9 mouse cellular contexts compared by ENCODE assay signal in the genomic region with DNA sequence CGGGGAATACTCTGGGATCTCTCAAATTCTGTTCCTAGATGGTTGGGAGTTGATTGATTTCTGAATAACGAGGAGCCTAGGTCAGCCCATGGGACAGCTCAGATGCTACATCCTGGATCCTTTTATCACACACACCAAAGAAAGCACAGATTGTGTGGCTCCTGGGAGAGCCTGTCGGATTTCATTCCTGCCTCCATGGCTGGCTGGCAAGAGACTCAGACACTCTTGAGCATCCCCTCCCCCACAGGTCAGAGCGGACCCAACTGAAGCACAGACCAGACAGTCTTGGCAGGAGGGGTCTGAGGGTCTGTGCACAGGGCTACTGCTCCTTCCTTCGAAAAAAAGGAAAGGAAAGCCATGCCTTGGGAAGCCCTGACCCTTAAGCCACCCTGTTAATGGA. TPM values are rescaled to one million over a fixed set of nuclear protein-coding genes. Genes with fewer than 3 reads are reported as not detected.
DNase-seq lines count a peak whose midpoint lies in the region; ATAC-seq and TF ChIP-seq lines count a peak whose summit lies in the region.
"Had no signal": no experiment of that assay in that cellular context is flagged by ENCODE, and none has a peak within 500 bp of the region (broad histone marks: within the 10 kb centered on the region; RNA-seq: fewer than 3 reads in every experiment).

No protein-coding gene starts in this region.

- H3K27ac ChIP-seq in layer of hippocampus, adult 2 months: no peak overlapping the region
- H3K27ac ChIP-seq in hindbrain, embryonic 10.5 days: peak overlapping the region; percentile 98
- H3K27ac ChIP-seq in midbrain, embryonic 16.5 days (ENCODE audit: low read length): no peak overlapping the region

- intact Hi-C loops in left cerebral cortex, postnatal 25 days (cut with DNase I): no loop called here
- intact Hi-C loops in gastrocnemius, postnatal 36 days (cut with DNase I): loop anchor here (5.0 kb wide), 1 partner anchor 206 kb away; no protein-coding TSS in a partner anchor

- H3K9me3 ChIP-seq in hindbrain, embryonic 10.5 days: no peaks in the 10 kb centered on the region
- H3K9me3 ChIP-seq in midbrain, embryonic 16.5 days (replicated peaks; ENCODE audit: control insufficient read depth, low read length, poor library complexity, severe bottlenecking): no peaks in the 10 kb centered on the region

- peaks cover 18% of the 10 kb centered on the region for H3K27me3 ChIP-seq in hindbrain, embryonic 10.5 days (ENCODE audit: insufficient read depth, poor library complexity, severe bottlenecking)
- H3K27me3 ChIP-seq in midbrain, embryonic 16.5 days (ENCODE audit: control insufficient read depth, insufficient read depth, low read depth, low read length): no peaks in the 10 kb centered on the region

- no peak for TF ChIP-seq CTCF in layer of hippocampus, adult 2 months (conservative IDR thresholded peaks at IDR 0.05)

- no peak for DNase-seq in layer of hippocampus, adult 2 months (ENCODE audit: low spot score in 2 of 2)
- DNase-seq in layer of hippocampus, postnatal 14 days (ENCODE audit: low spot score in 2 of 2): no peak
- DNase-seq in cerebellum, postnatal 10 days: peak; percentile 93 to 96
- DNase-seq in hindbrain, embryonic 10.5 days (ENCODE audit: low spot score): no peak
- DNase-seq in left cerebral cortex, postnatal 25 days (ENCODE audit: low spot score in 2 of 2): no peak
- DNase-seq in gastrocnemius, postnatal 36 days: no peak
- DNase-seq: kidney, adult 9 months had no signal

- peak overlapping the region; percentile 42 for H3K9ac ChIP-seq in midbrain, embryonic 16.5 days (ENCODE audit: low read depth, low read length)

- peaks cover 53% of the 10 kb centered on the region for H3K4me1 ChIP-seq in hindbrain, embryonic 10.5 days (replicated peaks)
- peaks cover 26% of the 10 kb centered on the region for H3K4me1 ChIP-seq in midbrain, embryonic 16.5 days (ENCODE audit: control insufficient read depth, insufficient read depth, low read length)

- H3K4me3 ChIP-seq in layer of hippocampus, adult 2 months: peak overlapping the region; percentile 74; the same call in 1 of the 2 replicates
- H3K4me3 ChIP-seq in hindbrain, embryonic 10.5 days: peak overlapping the region; percentile 96
- H3K4me3 ChIP-seq in midbrain, embryonic 16.5 days (ENCODE audit: low read depth, low read length): peak overlapping the region; percentile 95

- 28% methylated on average over 5 of the region's 5 CpGs for WGBS in hindbrain, embryonic 10.5 days
- 22% methylated on average over 5 of the region's 5 CpGs for WGBS in midbrain, embryonic 16.5 days

- H3K36me3 ChIP-seq in hindbrain, embryonic 10.5 days: peaks cover 38% of the 10 kb centered on the region
- 0 out of 2 replicates have a peak, but pooled peaks cover 6% of the 10 kb centered on the region for H3K36me3 ChIP-seq in midbrain, embryonic 16.5 days (ENCODE audit: control insufficient read depth, insufficient read depth, low read length)

- H3K4me2 ChIP-seq in midbrain, embryonic 16.5 days (ENCODE audit: low read length): peak overlapping the region; percentile 87

- no peak for ATAC-seq in midbrain, embryonic 16.5 days
- no peak for ATAC-seq in erythroid progenitor cell, adult 5-6 weeks (replicated peaks; ENCODE audit: low FRiP score, poor library complexity, severe bottlenecking)

RNA-seq across cellular contexts. Expression of a gene that starts 2.3 kb away (rescaled TPM):
- total RNA-seq in layer of hippocampus, adult 2 months (2021): 10 to 100 TPM; 61.7 to 62.6 TPM
- 10 to 100 TPM; 57.5 to 65.2 TPM for total RNA-seq in layer of hippocampus, postnatal 14 days (2021)
- polyA plus RNA-seq in hindbrain, embryonic 10.5 days (2016; fragmentation: Nextera tagmentation; extraction: Ambion mirVana): 8.8 and 9.6 TPM in 2 replicates
- polyA plus RNA-seq in midbrain, embryonic 16.5 days (2015; fragmentation: Nextera tagmentation; extraction: Ambion mirVana): 8.9 and 9.5 TPM in 2 replicates
- total RNA-seq in left cerebral cortex, postnatal 25 days (2021): 10 to 100 TPM; 64.9 to 72.2 TPM
- total RNA-seq in erythroid progenitor cell, adult 5-6 weeks (2015; ENCODE audit: low replicate concordance): 11.3 and 15.1 TPM in 2 replicates
- total RNA-seq in erythroid progenitor cell, adult 5-6 weeks (2017; ENCODE audit: low replicate concordance): 9.0 and 22.3 TPM in 2 replicates
- 1 to 10 TPM; 1.9 to 2.1 TPM for total RNA-seq in gastrocnemius, postnatal 36 days (2021)

RNA-seq across cellular contexts. Expression of a gene that starts 51.2 kb away (rescaled TPM):
- not detected for total RNA-seq in layer of hippocampus, adult 2 months (2021)
- total RNA-seq in layer of hippocampus, postnatal 14 days (2021): not detected
- polyA plus RNA-seq in hindbrain, embryonic 10.5 days (2016; fragmentation: Nextera tagmentation; extraction: Ambion mirVana): 0.04 TPM in 1 of 2 replicates, not detected in the other
- polyA plus RNA-seq in midbrain, embryonic 16.5 days (2015; fragmentation: Nextera tagmentation; extraction: Ambion mirVana): 0.07 and 0.11 TPM in 2 replicates
- total RNA-seq in left cerebral cortex, postnatal 25 days (2021): under 1 TPM in 1 of 2 experiments, not detected in 1; 0.07 TPM
- not detected in 2 replicates for total RNA-seq in erythroid progenitor cell, adult 5-6 weeks (2015; ENCODE audit: low replicate concordance)
- not detected in 2 replicates for total RNA-seq in erythroid progenitor cell, adult 5-6 weeks (2017; ENCODE audit: low replicate concordance)
- under 1 TPM; 0.47 to 0.66 TPM for total RNA-seq in gastrocnemius, postnatal 36 days (2021)

RNA-seq across cellular contexts. Expression of a gene that starts 53.2 kb away (rescaled TPM):
- not detected for total RNA-seq in layer of hippocampus, adult 2 months (2021)
- not detected for total RNA-seq in layer of hippocampus, postnatal 14 days (2021)
- not detected in 2 replicates for polyA plus RNA-seq in hindbrain, embryonic 10.5 days (2016; fragmentation: Nextera tagmentation; extraction: Ambion mirVana)
- 0.17 and 0.26 TPM in 2 replicates for polyA plus RNA-seq in midbrain, embryonic 16.5 days (2015; fragmentation: Nextera tagmentation; extraction: Ambion mirVana)
- total RNA-seq in left cerebral cortex, postnatal 25 days (2021): not detected
- total RNA-seq in erythroid progenitor cell, adult 5-6 weeks (2015; ENCODE audit: low replicate concordance): not detected in 2 replicates
- not detected in 2 replicates for total RNA-seq in erythroid progenitor cell, adult 5-6 weeks (2017; ENCODE audit: low replicate concordance)
- total RNA-seq in gastrocnemius, postnatal 36 days (2021): under 1 TPM; 0.41 to 0.49 TPM

RNA-seq across cellular contexts. Expression of a gene that starts 59.6 kb away (rescaled TPM):
- total RNA-seq in layer of hippocampus, adult 2 months (2021): under 1 TPM in 1 of 2 experiments, not detected in 1; 0.54 TPM
- not detected for total RNA-seq in layer of hippocampus, postnatal 14 days (2021)
- not detected in 2 replicates for polyA plus RNA-seq in hindbrain, embryonic 10.5 days (2016; fragmentation: Nextera tagmentation; extraction: Ambion mirVana)
- not detected in 2 replicates for polyA plus RNA-seq in midbrain, embryonic 16.5 days (2015; fragmentation: Nextera tagmentation; extraction: Ambion mirVana)
- not detected for total RNA-seq in left cerebral cortex, postnatal 25 days (2021)
- 9.7 and 23.1 TPM in 2 replicates for total RNA-seq in erythroid progenitor cell, adult 5-6 weeks (2015; ENCODE audit: low replicate concordance)
- 8.8 and 10.7 TPM in 2 replicates for total RNA-seq in erythroid progenitor cell, adult 5-6 weeks (2017; ENCODE audit: low replicate concordance)
- total RNA-seq in gastrocnemius, postnatal 36 days (2021): 1 to 10 TPM; 3.8 to 6.0 TPM

Comparison
In these comparisons a context has a peak if more than half of its experiments do, and no peak if none do; other contexts are left out.
1. DNase-seq: peak in cerebellum, postnatal 10 days (2 of 2); none in layer of hippocampus, adult 2 months (0 of 2), layer of hippocampus, postnatal 14 days (0 of 2), hindbrain, embryonic 10.5 days (single experiment), left cerebral cortex, postnatal 25 days (0 of 2) and gastrocnemius, postnatal 36 days (0 of 2).
2. Peak in every context shown above with its lines, with median percentiles within 50 percentile points of each other: H3K4me3 ChIP-seq.